Mouse (Mus musculus): ENCODE results near the gene Ckm.

- TF ChIP-seq CTCF (IDR thresholded peaks at IDR 0.05; ENCODE audit: control insufficient read depth, insufficient read depth, low read length) (no peak), POLR2A (IDR thresholded peaks at IDR 0.05; ENCODE audit: borderline replicate concordance, control insufficient read depth, low read depth, low read length) (no peak)
Measured at GRCm38 (mm10) chr7:19403731-19404296, 762 bp upstream of the Ckm start, which contains the start of gene Klc3.

Measured in bone marrow, adult 2 months (tissue).